Mouse (Mus musculus) lung, postnatal 14 days (tissue): ENCODE measurements at regions not wholly inside any gene's neighbourhood (a gene's known extent, or its start where the extent isn't known, plus 50 kb on each side); places are given as distances from the start of the nearest gene placed in this dataset.

Experiments used
- DNase-seq: peaks from one replicate; pipeline ENCODE4 v3.0.0; 2021

GRCm38 (mm10) chr13:51935827-51936226, 89.3 kb downstream of the Gadd45g start:
- no peak for DNase-seq

- no peak for DNase-seq
Observed at GRCm38 (mm10) chr13:51936441-51936840, 90.0 kb downstream of the Gadd45g start.

DNA sequence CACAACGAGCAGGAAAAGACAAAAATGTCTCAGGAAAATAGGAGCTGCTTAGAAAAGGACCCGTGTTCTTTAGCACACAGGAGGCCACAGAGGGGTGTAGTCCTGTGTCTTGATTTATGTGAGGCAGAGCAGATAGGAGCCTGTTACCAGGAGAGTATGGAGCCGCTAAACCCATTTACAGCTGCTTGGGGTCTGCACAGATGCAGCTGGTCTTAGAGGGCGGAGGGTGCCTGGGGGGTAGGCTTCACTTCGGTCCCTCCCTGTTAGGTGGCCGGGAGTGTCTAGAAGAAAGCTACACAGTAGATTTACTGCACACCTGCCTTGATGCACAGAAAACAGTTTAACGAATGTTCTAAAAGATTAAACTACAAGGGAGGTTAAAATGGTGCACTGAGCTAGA, 91.4 kb downstream of the Gadd45g start:
- DNase-seq, result no peak

GRCm38 (mm10) chr13:51939262-51939661, 92.8 kb downstream of the Gadd45g start:
- DNase-seq, result no peak

DNA sequence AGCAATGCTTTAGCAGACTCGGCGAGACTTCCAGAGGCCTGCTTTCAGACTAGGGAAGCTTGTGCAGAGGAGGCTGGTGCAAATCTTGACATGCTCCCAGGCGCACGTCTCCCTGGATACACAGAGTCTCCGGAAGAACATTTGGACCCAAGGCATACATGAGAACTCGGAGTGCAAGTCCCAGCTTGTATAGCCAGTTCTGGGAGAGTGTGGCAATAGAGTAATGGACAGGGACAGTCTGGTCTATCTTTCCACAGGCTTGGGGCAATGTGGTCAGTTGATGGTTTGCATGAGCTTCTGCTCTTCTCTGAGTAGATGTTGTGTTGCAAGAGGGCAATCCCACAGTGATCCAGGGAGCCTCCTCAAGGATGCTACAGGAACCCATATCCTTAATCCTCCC, 93.2 kb downstream of the Gadd45g start:
- no peak for DNase-seq

DNA sequence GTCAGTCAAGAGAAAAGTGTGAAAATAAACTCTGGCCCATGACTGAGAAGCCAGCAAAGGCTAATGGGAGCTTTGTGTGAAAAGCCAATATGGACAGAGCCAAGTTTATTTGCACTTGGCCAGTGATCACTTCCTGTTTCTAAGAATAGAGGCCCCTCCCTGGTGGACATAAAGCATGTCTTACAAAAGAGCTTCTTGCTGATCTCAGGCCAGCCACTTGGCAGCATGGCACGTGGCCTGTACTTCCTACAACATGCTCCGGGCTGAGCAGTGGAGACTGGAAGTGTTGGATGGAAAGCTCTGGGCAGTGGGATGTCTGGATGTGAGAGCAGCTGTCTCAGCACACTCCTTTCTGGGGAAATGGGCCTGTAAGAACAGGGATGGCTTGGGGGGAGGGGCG, 99.7 kb downstream of the Gadd45g start:
- peak; percentile 69 for DNase-seq

- no peak for DNase-seq
Observed at GRCm38 (mm10) chr13:51948896-51949295, 102.4 kb downstream of the Gadd45g start.

GRCm38 (mm10) chr13:51951506-51952038, 105.1 kb downstream of the Gadd45g start:
- DNase-seq, result no peak

DNA sequence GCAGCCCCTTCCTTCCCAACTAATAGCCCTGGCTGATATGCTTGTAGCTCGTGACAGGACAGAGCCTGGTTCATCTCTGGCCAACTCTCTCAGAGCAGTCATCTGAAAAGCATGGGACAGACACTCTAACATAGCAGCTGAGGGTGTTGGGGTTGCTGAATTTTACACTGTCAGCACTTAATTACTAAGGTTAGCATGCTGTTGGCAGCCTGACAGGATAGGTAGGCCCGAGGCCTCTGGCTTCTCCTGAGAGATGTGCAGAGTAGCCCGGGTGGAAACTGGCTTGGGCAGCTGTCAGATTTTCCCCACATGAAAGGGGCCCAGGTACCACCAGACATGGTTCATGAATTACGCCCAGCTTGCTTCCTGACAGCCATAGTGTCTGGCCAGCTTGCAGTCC, 106.6 kb downstream of the Gadd45g start:
- no peak for DNase-seq

DNA sequence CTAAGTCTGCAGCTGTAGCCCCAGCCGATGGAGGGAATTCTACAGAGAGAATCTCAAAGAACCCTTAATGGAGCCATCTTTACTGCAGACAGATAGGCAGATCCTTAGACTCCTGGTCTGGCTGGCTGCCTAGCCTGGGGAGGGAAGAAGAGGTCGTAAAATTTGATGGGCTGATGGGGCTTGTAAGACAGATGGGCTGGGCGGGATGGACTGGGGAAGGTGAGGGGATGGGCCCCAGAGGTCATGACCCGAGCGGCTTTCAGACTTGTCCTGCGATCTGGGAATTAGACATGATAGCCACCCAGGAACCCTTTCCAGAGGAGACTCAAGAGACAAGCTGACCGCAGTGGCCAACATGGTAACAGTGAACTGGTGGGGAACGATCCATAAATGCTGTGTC, 107.1 kb downstream of the Gadd45g start:
- DNase-seq, result no peak

- no peak for DNase-seq
Observed at GRCm38 (mm10) chr13:51957101-51957500, 110.6 kb downstream of the Gadd45g start.

DNA sequence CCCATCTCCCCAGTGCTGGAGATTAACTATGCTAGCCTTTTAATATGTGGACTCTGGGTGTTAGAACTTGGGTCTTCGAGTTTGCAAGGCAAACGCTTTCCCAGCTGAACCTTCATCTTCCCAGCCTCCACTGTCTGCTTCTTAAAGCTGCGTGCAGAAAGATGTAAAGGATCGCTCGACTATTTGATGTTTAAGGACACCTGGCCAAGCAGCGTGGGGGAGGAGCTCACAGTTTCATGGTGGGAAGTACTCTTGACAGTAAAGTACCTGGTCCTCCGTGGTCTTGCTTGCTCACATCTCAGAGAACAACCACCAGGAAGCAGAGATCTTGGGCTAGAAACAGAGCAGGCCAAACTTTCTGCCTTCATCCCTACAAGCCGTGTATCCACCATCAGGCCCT, 113.1 kb downstream of the Gadd45g start:
- no peak for DNase-seq

GRCm38 (mm10) chr13:51960262-51960661, 113.8 kb downstream of the Gadd45g start:
- no peak for DNase-seq

- DNase-seq, result no peak
Observed at GRCm38 (mm10) chr13:51962191-51962611, 115.7 kb downstream of the Gadd45g start.

- DNase-seq, result no peak
Observed at GRCm38 (mm10) chr13:51962676-51963075, 116.2 kb downstream of the Gadd45g start.

GRCm38 (mm10) chr13:51963966-51964365, 117.5 kb downstream of the Gadd45g start:
- no peak for DNase-seq

- peak; percentile 63 for DNase-seq
Observed at GRCm38 (mm10) chr13:51964416-51964815, 117.9 kb downstream of the Gadd45g start.

- no peak for DNase-seq
Observed at GRCm38 (mm10) chr13:51964921-51965320, 118.4 kb downstream of the Gadd45g start.

GRCm38 (mm10) chr13:51968103-51968502, 121.6 kb downstream of the Gadd45g start:
- no peak for DNase-seq

DNA sequence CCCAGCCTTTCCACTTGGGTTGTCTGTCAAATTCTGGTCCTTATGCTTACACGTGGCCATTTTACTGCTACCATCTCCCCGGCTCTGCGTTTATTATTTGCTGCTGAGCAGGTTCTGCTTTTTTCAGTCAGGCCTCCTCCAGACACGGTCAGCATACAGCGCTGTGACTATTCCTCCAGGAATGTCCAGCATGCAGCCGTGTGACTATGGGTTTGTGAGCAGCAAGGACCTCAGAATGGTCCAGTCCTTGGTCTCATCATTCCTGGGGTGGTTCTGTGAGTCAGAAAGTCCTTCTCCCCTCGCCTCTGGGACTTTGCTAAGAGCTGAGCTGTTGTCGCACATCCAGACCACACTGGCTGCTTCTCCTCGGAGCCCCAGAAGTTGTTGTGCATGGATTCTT, 122.3 kb downstream of the Gadd45g start:
- DNase-seq, result no peak

- DNase-seq, result no peak
Observed at GRCm38 (mm10) chr13:51970051-51970450, 123.6 kb downstream of the Gadd45g start.

DNA sequence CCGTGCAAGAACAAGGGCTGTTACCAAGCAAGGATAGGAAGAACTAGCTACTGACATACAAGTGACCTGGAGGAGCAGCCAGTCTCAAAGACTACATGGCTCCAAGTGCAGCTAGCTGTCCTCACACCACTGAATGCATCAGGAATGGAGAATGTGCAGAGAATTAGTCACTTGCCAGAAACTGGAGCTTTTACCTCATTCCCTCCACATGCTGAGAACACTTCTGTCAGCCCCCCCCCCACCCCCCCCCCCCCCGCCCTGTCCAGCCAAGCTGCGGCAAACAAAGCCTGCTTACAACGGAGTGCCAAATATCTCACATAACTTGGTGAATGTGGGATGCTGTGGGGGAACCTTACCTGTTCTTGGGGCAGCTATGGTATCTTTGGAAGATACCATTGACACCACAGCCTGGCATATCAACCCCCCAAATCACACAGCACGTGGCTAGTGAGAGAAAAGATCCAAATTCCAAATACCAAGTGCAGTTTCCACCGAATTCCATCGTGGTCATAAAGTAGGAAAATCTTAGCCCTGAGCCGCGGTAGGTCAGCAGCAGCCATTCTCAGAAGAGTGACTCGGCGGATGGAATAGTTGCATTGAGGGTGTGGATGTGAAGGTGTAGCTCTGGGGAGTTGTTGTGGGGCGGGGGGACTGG, 126.3 kb downstream of the Gadd45g start:
- no peak for DNase-seq

DNA sequence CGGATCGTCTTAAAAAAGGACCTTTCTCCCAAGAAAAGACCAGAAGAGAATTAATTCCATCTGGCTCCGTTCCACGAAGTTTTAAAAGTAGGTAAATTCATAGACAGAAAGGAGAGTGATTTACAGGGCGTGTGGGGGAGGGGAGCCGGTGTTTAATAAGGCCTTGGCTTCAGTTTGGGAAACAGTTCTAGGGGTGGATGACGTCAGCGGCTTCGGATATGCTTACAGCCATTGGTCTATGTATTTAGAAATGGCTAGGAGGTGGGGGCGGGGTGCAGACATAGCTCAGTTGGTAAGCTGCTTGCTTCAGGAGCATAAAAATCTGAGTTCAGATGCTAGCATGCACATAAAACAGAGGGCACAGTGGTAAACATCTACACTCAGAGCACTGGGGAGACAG, 127.0 kb downstream of the Gadd45g start:
- no peak for DNase-seq

DNA sequence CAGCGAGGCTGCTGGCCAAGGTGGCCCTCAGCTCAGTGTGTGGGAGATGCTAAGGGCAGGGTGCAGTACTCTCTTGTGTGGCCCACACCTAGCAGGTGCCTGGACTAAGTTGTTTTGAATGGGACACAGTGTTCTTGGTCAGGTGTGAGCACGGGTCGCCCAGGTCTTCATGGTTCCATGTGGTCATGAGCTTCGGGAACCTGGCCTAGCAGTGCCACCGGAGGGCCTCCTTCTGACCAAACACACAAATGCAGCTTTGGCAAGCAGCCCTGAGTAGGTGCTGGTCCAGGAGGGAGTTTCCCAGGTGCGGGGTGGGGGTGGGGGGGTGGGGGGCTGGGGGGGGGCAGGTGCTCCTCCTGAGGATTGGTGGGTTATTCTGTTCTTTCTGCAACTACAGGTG, 127.6 kb downstream of the Gadd45g start:
- DNase-seq, result no peak

DNA sequence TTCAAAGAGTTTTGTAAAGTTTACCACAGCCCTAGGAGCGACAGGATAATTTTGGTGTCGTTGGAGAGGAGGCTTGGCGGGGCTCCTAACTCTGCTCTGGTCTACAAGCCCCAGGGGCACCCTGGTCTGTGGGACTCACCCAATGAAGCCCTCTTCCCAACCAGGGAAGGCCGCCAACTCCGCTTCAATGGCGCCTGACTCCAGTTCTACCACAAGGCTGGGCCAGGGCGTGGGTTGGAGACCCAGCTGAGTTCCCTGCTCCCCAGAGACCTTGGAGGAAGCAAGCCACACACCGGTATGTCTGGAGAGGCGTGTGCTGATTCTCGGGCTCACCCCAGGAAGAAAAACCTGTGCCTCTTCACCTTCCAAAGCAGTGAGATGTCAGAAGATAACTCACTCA, 128.9 kb downstream of the Gadd45g start:
- no peak for DNase-seq
